Mouse (Mus musculus) limb, embryonic 13.5 days (tissue): Measurements from ENCODE around the gene Gm17949. TPM values are rescaled to one million over a fixed set of nuclear protein-coding genes. Genes with fewer than 3 reads are reported as not detected.

Source experiments
- ATAC-seq: fragments of 200-750 bp; cut with Nextera tagmentation; 2 replicates; pipeline ENCODE4 v1.8.0; 2017; ENCODE audit warnings: low read depth, moderate number of reproducible peaks, moderate TSS enrichment; ENCODE audit not compliant: low FRiP score
- H3K27ac ChIP-seq: fragments of 300-500 bp; sonication (generic); 2 replicates; pipeline ENCODE4 v1.5.1; 2015; ENCODE audit warnings: inconsistent platforms, mild to moderate bottlenecking, moderate library complexity
- H3K27me3 ChIP-seq: fragments of 300-500 bp; sonication (generic); 2 replicates; pipeline ENCODE4 v1.6.1; 2015; ENCODE audit warnings: mild to moderate bottlenecking, inconsistent platforms
- H3K36me3 ChIP-seq: fragments of 300-500 bp; sonication (generic); 2 replicates; pipeline ENCODE4 v1.6.1; 2015; ENCODE audit warnings: inconsistent platforms, mild to moderate bottlenecking, moderate library complexity
- H3K4me1 ChIP-seq: fragments of 300-500 bp; sonication (generic); 2 replicates; pipeline ENCODE4 v1.6.1; 2015; ENCODE audit warnings: inconsistent platforms
- H3K4me2 ChIP-seq: fragments of 300-500 bp; sonication (generic); replicated peaks from 2 replicates; pipeline ENCODE4 v1.6.1; 2015; ENCODE audit warnings: inconsistent platforms, mild to moderate bottlenecking, moderate library complexity
- H3K4me3 ChIP-seq: fragments of 300-500 bp; sonication (generic); 2 replicates; pipeline ENCODE4 v1.5.1; 2015; ENCODE audit warnings: moderate library complexity, mild to moderate bottlenecking, inconsistent platforms
- H3K9ac ChIP-seq: fragments of 300-500 bp; sonication (generic); 2 replicates; pipeline ENCODE4 v1.6.1; 2015; ENCODE audit warnings: mild to moderate bottlenecking, inconsistent platforms
- H3K9me3 ChIP-seq: fragments of 300-500 bp; sonication (generic); 2 replicates; pipeline ENCODE4 v1.6.1; 2016; ENCODE audit warnings: inconsistent platforms
- WGBS: fragments of 180-500 bp; shearing (Covaris S2); methylation state at CpG from one replicate; pipeline ENCODE4 v1.1.7; 2015; 5-methylcytosine and 5-hydroxymethylcytosine counted together
- polyA plus RNA-seq: library from polyadenylated mRNA; unstranded; fragments of >200 nt; fragmentation: Nextera tagmentation; extraction: Ambion mirVana; gene quantifications from 2 replicates; pipeline ENCODE4 v1.2.1, GENCODE M21; 2015

Gm17949 gene
- polyA plus RNA-seq, 1 experiment from 2014 or later, result 0.32 TPM

DNA sequence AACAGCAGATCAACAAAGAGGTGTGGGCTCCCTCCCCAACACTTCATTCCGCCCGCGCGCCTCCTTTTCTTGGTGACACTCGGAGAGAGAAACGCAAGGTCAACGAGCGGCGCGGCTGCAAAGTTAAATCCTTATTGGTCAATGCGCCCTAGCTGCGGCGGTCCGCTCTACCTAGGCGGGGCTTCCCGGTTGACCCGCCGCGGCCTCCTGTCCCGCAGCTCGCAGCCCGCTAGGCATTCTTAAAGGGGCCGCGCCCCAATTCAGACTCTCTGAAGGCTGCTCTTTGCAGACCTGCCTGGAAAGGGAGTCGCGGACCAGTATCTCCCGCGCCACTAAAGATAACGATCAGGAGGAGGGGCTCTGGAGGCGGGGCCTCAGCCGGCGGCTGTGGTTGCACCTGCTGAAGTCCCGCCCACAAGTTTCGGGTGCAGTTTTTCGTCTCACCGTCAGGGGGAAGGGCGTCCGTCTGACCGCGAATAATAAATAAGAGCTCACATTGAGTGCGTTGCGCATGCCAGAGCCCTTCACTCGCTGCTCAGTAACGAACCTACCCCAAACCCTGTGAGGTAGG is 49.0 kb downstream of the Gm17949 start:
- Histone ChIP-seq H3K9me3 (no peaks in the 10 kb centered on the region), H3K4me2 (peak overlapping the region; percentile 81), H3K27ac (no peak overlapping the region), H3K36me3 (0 out of 2 replicates have a peak, but pooled peaks cover 2% of the 10 kb centered on the region), H3K4me1 (peaks cover 23% of the 10 kb centered on the region), H3K9ac (no peak overlapping the region), H3K4me3 (peak overlapping the region; percentile 71), H3K27me3 (peaks cover 63% of the 10 kb centered on the region)
- under 1% methylated on average over 44 of the region's 44 CpGs for WGBS
- peak; percentile 93 for ATAC-seq

DNA sequence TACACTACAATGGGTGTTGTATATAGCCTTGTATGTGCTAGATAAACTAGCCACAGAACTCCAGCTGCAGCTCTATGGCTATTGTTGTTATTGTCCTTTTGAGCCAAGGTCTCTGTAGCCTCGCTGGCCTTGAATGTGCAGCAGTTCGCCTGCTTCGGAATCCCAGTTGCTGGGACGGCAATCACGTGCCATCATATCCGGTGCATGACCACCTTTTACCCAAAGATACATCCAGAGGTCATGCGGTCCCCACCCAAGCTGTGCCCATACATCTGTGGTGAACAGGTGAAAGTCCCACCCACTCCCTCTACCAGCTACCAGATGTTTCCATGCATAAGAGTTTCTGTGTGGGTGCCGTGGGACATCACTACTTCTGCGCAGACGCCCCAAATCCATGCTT is 49.8 kb downstream of the Gm17949 start:
- Histone ChIP-seq H3K36me3 (0 out of 2 replicates have a peak, but pooled peaks cover 2% of the 10 kb centered on the region), H3K4me3 (peak overlapping the region; percentile 71; the same call in 1 of the 2 replicates), H3K27ac (no peak overlapping the region), H3K4me2 (peak overlapping the region; percentile 81), H3K27me3 (peaks cover 71% of the 10 kb centered on the region), H3K9ac (no peak overlapping the region), H3K4me1 (peaks cover 23% of the 10 kb centered on the region), H3K9me3 (no peaks in the 10 kb centered on the region)
- WGBS, result 41% methylated on average over 10 of the region's 10 CpGs
- no peak for ATAC-seq

DNA sequence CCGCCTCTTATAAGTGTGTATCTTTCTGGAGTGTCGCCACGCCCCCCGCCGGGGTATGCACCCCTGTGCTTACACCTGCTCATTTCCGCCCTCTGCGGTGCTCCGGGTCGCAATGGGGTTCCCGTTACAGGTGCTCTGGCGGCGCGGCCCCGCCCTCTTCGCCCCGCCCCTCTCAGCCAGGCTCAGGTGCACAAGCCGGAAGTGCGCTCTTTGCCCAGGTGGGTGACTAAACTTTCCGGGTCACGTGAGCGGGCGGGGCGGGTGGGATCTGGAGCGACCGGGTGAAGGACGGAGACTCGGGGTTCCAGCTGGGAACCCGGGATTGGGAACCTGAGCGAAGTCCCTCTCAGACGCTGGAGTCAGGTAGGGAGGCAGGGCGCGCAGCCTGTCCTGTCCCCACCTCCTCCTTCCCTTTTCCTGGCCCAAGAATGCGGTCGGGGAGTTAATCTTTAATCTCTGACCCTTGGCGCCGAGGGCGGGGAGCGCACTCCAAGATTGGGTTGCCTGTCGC is 50.8 kb downstream of the Gm17949 start:
- peaks cover 23% of the 10 kb centered on the region for H3K4me1 ChIP-seq
- H3K36me3 ChIP-seq, result 0 out of 2 replicates have a peak, but pooled peaks cover 2% of the 10 kb centered on the region
- H3K4me3 ChIP-seq, result peak overlapping the region; percentile 29
- peak overlapping the region; percentile 48 for H3K4me2 ChIP-seq
- ATAC-seq, result no peak
- H3K27ac ChIP-seq, result no peak overlapping the region
- WGBS, result under 1% methylated on average over 39 of the region's 39 CpGs
- H3K27me3 ChIP-seq, result peaks cover 80% of the 10 kb centered on the region
- H3K9ac ChIP-seq, result no peak overlapping the region
- no peaks in the 10 kb centered on the region for H3K9me3 ChIP-seq

DNA sequence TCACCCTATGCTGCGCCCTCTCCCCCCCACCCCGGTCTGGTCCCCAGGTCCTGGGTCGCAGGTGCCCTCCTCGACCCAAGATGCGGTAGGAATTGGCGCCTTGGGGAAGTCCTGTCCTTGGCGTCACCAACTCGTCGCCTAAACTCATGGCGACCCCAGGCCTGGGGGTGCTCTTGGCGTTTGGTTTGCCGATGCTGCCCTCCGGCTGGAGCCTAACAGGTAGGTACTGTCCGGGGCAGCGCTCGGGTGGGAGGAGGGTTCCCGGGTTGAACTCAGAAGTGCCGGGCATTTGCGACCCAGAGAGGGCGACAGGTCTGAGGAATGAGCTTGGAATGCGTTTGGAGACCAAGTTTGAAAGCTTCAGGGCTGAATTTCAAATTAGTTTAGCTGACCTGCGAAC is 51.3 kb downstream of the Gm17949 start:
- peaks cover 83% of the 10 kb centered on the region for H3K27me3 ChIP-seq

DNA sequence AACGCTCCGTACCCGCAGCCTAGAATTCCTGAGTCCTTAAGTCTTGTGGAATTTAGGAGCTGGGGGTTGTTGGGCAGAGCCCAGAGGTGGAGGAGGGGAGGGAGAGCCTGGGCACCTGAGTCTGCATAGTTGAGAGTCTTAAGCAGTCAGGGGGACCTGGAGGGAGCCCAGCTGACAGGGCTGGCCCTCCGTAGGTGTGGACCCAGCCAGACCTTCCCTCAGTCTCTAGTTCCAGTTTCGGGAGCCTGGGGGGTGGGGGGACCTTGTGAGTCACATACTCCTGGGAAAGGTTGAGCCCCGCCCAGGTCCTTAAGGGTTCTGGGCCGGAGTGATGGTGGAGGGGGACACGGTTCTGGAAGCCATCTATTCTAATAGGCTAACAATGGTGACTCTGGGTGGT is 51.8 kb downstream of the Gm17949 start:
- H3K9ac ChIP-seq, result no peak overlapping the region
- no peak overlapping the region for H3K27ac ChIP-seq
- no peak overlapping the region for H3K4me3 ChIP-seq
- H3K36me3 ChIP-seq, result no peaks in the 10 kb centered on the region
- no peak overlapping the region for H3K4me2 ChIP-seq
- H3K9me3 ChIP-seq, result no peaks in the 10 kb centered on the region
- 6% methylated on average over 8 of the region's 8 CpGs for WGBS
- no peak for ATAC-seq
- peaks cover 81% of the 10 kb centered on the region for H3K27me3 ChIP-seq
- peaks cover 23% of the 10 kb centered on the region for H3K4me1 ChIP-seq

More for the DNA sequence above, 51.3 kb downstream of the Gm17949 start:
- no peaks in the 10 kb centered on the region for H3K36me3 ChIP-seq
- under 1% methylated on average over 22 of the region's 22 CpGs for WGBS
- H3K4me2 ChIP-seq, result peak overlapping the region; percentile 48
- 0 out of 2 replicates have a peak overlapping the region, but pooled peaks have one; percentile 13 for H3K9ac ChIP-seq
- ATAC-seq, result no peak
- peaks cover 23% of the 10 kb centered on the region for H3K4me1 ChIP-seq
- no peaks in the 10 kb centered on the region for H3K9me3 ChIP-seq
- peak overlapping the region; percentile 29 for H3K4me3 ChIP-seq
- H3K27ac ChIP-seq, result no peak overlapping the region

DNA sequence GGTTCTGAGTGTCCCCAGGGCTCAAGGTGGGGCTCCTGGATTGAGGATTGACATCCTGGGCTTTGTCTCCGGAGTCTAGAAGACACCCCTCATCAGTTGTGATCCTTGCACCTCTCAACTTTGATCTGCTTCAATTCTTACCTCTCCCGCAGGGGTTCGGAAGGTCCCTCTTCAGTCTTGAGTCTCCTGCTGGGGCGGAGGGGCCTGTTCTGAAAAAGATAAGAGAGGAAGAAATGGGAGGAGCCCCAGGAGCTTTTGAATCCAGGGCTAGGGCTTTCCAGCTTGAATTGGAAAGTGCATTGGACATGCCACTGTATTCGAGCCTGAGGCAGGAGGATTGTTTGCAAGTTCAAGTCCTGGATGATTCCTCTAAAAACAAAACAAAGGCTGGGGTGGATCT is 55.6 kb downstream of the Gm17949 start:
- Histone ChIP-seq H3K9ac (no peak overlapping the region), H3K27me3 (peaks cover 87% of the 10 kb centered on the region), H3K4me2 (no peak overlapping the region), H3K4me3 (no peak overlapping the region), H3K36me3 (no peaks in the 10 kb centered on the region), H3K4me1 (0 out of 2 replicates have a peak, but pooled peaks cover 7% of the 10 kb centered on the region), H3K27ac (no peak overlapping the region), H3K9me3 (no peaks in the 10 kb centered on the region)
- ATAC-seq, result no peak
- 66% methylated on average over 5 of the region's 5 CpGs for WGBS

DNA sequence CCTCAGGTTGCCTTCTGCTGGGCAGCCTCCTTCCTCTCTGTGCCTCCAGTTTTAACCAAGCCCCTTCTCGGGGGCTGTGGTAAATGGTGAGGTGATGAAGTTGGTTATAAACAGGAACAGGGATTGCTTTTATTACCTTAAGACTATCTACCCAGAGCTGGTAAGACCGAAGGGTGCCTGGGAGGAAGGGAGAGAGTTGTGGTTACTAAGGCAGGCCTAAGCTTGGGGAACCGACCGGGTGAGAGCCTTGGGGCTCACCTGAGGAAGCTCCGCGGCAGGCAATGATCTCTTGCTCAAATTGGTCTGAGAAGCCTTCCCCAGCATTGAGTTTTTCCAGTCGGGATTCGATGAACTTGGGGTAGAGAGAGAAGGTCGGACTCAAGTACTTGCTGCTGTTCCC is 59.0 kb downstream of the Gm17949 start:
- 10% methylated on average over 9 of the region's 9 CpGs for WGBS
- ATAC-seq, result no peak
- Histone ChIP-seq H3K4me3 (no peak overlapping the region), H3K9ac (no peak overlapping the region), H3K27ac (no peak overlapping the region), H3K4me1 (no peaks in the 10 kb centered on the region), H3K27me3 (peaks cover 62% of the 10 kb centered on the region), H3K9me3 (no peaks in the 10 kb centered on the region), H3K36me3 (no peaks in the 10 kb centered on the region), H3K4me2 (no peak overlapping the region)

DNA sequence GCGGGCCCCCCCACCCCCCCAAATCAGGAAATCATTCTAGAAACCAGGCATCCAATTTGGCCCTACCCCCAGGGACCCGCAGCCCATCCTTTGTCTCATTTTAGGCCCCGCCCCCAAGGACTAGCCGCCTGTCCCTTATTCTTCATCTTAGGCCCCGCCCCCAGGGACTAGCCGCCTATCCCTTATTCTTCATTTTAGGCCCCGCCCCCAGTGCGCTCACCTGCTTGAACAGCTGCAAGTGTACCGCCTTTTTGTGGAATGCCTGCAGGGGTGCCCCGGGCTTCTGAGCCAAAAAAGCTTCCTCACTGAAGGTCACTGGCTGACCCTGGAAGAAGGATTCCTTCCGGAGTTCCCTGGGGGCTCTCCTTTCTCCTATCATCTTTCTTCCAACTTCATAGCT is 59.4 kb downstream of the Gm17949 start:
- Histone ChIP-seq H3K27ac (no peak overlapping the region), H3K4me2 (no peak overlapping the region), H3K36me3 (no peaks in the 10 kb centered on the region), H3K9me3 (no peaks in the 10 kb centered on the region), H3K4me3 (no peak overlapping the region), H3K9ac (no peak overlapping the region), H3K4me1 (no peaks in the 10 kb centered on the region), H3K27me3 (peaks cover 57% of the 10 kb centered on the region)
- 7% methylated on average over 11 of the region's 11 CpGs for WGBS
- ATAC-seq, result no peak

Other genes with a start within 250 kb of the Gm17949 start
- 47.7 and 50.5 TPM in 2 replicates for gene Dus3l, start 246.7 kb upstream of the Gm17949 start, polyA plus RNA-seq
- 1.4 and 1.5 TPM in 2 replicates for gene Prr22, start 241.2 kb upstream of the Gm17949 start, polyA plus RNA-seq
- gene Rfx2, start 180.5 kb upstream of the Gm17949 start, polyA plus RNA-seq, result 4.5 and 4.9 TPM in 2 replicates
- not detected in 2 replicates for gene Acsbg2, start 137.0 kb upstream of the Gm17949 start, polyA plus RNA-seq
- gene 1700061G19Rik, start 136.0 kb upstream of the Gm17949 start, polyA plus RNA-seq, result 0.29 and 0.47 TPM in 2 replicates
- 63.3 and 74.1 TPM in 2 replicates for gene Mllt1, start 76.1 kb upstream of the Gm17949 start, polyA plus RNA-seq
- gene Acer1, start 29.3 kb upstream of the Gm17949 start, polyA plus RNA-seq, result not detected in 2 replicates
- gene Clpp, start 21.2 kb upstream of the Gm17949 start, polyA plus RNA-seq, result 157 and 163 TPM in 2 replicates
- 41.7 and 44.4 TPM in 2 replicates for gene Alkbh7, start 14.1 kb upstream of the Gm17949 start, polyA plus RNA-seq
- gene Pspn, start 11.5 kb upstream of the Gm17949 start, polyA plus RNA-seq, result not detected in 2 replicates
- 61.0 and 61.5 TPM in 2 replicates for gene Gtf2f1, start 181 bp upstream of the Gm17949 start, polyA plus RNA-seq
- gene Khsrp, start 20.1 kb downstream of the Gm17949 start, polyA plus RNA-seq, result 46.0 and 46.3 TPM in 2 replicates
- gene Slc25a41, start 30.2 kb downstream of the Gm17949 start, polyA plus RNA-seq, result not detected in 2 replicates
- 1.7 and 2.9 TPM in 2 replicates for gene Crb3, start 47.6 kb downstream of the Gm17949 start, polyA plus RNA-seq
- gene Slc25a23, start 48.4 kb downstream of the Gm17949 start, polyA plus RNA-seq, result 5.5 and 6.5 TPM in 2 replicates
- gene Dennd1c, start 67.0 kb downstream of the Gm17949 start, polyA plus RNA-seq, result 1.1 TPM in 2 replicates
- 16.3 and 17.5 TPM in 2 replicates for gene Tubb4a, start 76.3 kb downstream of the Gm17949 start, polyA plus RNA-seq
- 9.2 and 10.9 TPM in 2 replicates for gene Tnfsf9, start 93.9 kb downstream of the Gm17949 start, polyA plus RNA-seq
- gene Cd70, start 138.3 kb downstream of the Gm17949 start, polyA plus RNA-seq, result not detected in 2 replicates
- 0.20 TPM in 1 of 2 replicates, not detected in the other for gene Tnfsf14, start 182.7 kb downstream of the Gm17949 start, polyA plus RNA-seq
- 0.31 and 0.59 TPM in 2 replicates for gene C3, start 216.7 kb downstream of the Gm17949 start, polyA plus RNA-seq
- 34.5 and 36.5 TPM in 2 replicates for gene Gpr108, start 237.0 kb downstream of the Gm17949 start, polyA plus RNA-seq
- 28.8 and 38.1 TPM in 2 replicates for gene Trip10, start 238.0 kb downstream of the Gm17949 start, polyA plus RNA-seq